Mouse (Mus musculus): ENCODE results near the gene Atf5.

- TF ChIP-seq CTCF (IDR thresholded peaks at IDR 0.05; ENCODE audit: borderline replicate concordance, control insufficient read depth, extremely low read depth, insufficient read depth, low read length, poor library complexity): no peak
- TF ChIP-seq POLR2A (IDR thresholded peaks at IDR 0.05; ENCODE audit: control insufficient read depth, extremely low read depth, insufficient read depth, low read length, poor library complexity): no peak
Observed at GRCm38 (mm10) chr7:44824872-44825271, 8.4 kb upstream of the Atf5 start.

Data from thymus, adult 2 months (tissue).